Mouse (Mus musculus): ENCODE data around the gene Large1.
"Not testable (repeated sequence)": the region's sequence is repeated elsewhere in the genome, so short reads cannot be mapped to it uniquely, and the experiment has no call there.

Gene Large1

DNA sequence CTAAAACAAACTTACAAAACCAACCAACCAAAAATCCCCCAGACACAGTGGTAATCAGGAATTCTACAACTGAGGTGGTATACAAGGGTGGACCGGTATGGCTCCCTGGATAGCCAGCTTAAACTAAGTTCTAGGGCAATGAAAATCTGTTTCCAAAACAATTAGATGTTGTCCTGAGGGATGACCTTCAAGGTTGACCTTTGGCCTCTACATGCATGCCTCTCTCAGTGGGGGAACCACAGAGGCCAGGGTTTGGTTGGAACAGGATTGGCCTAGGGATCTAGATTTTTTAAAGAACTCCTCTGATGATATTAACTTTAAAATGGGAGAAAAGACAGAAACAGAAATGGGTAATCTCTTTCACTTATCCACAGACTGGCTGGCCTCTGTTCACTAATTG, 335.1 kb downstream of the Large1 start:
- in situ Hi-C loops (cut with MboI, MseI) = loop anchor here (25.0 kb wide), 1 partner anchor 606 kb away; the partner anchor contains the start of gene Eps15l1

DNA sequence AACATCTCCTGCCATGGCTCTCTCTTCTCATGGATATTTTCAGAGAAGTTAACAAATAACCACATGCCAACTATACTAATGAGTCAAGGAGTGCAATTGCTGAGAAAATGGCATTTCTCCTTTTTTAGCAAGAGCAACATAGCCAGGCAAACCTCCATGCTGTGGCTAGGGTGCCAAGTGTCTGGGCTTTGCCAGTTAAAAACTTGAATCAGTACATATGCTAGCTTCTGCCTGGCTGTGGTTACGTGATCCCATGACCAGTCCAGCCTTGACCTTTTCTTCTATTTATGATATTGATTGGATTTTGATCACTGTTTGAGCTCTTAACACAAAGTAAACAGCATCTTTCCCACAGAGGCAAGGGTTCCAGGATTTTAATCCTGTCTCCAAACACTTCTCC, 335.7 kb downstream of the Large1 start:
- in situ Hi-C loops (cut with MboI, MseI) = loop anchor here (25.0 kb wide), 1 partner anchor 605 kb away; the partner anchor contains the start of gene Eps15l1

DNA sequence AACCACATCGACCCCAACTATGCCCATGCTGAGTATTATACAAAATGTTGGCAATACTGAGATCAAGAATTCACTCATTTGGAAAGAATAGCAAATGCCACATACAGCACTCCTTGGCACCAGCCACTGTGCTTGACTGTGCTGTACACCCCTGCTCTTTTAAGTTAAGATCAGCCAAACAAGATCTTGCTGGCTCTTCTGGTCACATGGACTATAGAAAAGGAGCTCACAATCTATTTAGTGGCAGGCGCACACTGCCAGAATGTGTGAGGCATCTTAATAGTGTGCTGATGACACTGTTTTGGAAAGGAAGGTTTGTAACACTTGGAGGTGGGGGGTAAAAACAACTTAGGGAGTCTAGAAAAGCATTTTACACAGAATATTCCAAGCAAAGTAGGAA, 337.0 kb downstream of the Large1 start:
- in situ Hi-C loops (cut with MboI, MseI) = loop anchor here (25.0 kb wide), 1 partner anchor 604 kb away; the partner anchor contains the start of gene Eps15l1

DNA sequence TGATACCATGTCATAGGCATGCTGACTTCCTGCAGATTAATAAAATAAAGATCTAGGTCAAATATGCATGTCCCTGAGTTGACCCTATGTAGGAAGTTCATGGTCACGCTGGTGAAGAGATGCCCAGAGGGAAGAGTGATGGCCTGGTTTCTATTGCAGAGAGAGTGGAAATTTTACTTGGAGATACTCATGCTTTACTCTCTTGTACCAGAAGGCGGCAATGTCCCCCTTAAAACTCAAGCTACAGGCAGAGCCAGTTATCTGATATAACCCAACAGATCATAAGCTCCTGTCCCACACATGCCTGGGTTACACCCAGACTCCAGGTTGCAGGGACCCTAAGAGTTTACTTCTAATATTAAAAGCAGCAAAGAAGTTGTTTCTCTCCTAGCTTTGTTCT, 345.9 kb downstream of the Large1 start:
- in situ Hi-C loops (cut with MboI, MseI) = loop anchor here (25.0 kb wide), 1 partner anchor 595 kb away; the partner anchor contains the start of gene Eps15l1

DNA sequence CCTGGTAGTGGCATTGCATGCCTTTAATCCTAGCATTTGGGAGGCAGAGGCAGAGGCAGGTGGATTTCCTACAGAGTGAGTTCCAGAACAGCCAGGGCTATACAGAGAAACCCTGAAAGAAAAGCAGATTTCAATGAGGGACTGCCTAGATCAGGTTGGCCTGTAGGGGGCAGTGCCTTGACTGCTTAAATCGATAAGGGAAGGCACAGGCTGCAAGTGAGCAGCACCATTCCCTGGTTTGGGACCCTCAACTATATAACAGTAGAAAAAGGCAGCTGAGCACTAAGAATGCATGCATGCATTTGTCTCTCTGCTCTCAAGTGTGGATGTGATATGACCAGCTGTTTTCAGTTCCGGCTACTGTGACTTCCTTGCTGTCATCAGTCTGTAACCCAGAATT, 349.5 kb downstream of the Large1 start:
- in situ Hi-C loops (cut with MboI, MseI) = loop anchor here (25.0 kb wide), 1 partner anchor 592 kb away; the partner anchor contains the start of gene Eps15l1

DNA sequence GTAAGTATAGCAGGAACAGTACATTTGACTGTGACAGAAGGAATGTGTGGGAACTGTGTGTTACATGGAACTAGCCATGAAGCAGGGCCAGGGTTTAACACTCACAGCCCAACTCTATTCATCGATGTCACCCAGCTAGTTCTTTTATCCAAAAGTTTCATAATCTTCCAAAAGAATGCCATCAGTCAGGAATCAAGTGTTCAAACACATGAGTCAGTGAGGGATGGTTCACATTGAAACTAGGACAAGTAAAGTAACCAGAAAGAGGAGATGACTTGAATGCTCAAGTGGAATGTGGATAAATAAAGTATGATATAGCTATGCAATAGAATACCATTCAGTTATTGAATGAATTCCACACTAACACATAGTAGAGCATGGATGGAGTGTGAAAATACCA, 359.5 kb downstream of the Large1 start:
- in situ Hi-C loops (cut with MboI, MseI) = no loop called here

DNA sequence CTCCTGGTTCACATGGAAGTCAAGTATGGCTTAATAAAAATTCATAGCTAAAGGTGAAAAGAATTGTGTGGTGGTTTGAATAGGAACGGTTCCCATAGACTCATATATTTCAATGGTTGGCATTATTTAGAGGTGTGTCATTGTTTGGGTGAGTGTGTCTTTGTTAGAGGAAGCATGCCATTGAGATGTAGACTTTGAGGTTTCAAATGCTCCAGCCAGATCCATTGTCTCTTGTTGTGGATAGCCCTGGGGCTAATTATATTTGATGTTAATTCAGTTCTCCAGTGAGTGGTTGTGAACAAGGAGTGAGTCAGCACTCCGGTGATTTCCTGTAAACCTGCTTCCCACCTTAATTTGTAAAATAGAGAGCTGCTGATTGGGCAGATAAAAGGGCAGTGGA, 362.9 kb downstream of the Large1 start:
- in situ Hi-C loops (cut with MboI, MseI) = no loop called here

DNA sequence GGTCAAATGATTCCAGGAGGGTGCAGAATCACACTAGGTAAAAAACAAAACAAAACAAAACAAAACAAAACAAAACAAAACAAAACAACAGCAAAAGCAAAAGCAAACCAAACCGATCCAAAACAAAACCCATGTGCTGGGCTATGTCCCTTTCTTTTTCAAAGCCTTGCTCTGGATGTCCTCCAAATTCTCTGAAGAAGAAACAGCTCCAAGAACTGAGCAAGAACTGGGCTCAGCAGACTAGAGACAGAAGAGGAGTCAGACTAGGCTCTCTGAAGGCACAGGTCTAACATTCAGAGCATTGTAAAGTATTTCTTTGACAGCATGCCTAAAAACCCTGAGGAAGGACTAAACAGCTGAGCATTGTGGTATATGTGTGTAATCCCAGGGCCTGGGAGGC, 370.5 kb downstream of the Large1 start:
- in situ Hi-C loops (cut with MboI, MseI) = no loop called here

DNA sequence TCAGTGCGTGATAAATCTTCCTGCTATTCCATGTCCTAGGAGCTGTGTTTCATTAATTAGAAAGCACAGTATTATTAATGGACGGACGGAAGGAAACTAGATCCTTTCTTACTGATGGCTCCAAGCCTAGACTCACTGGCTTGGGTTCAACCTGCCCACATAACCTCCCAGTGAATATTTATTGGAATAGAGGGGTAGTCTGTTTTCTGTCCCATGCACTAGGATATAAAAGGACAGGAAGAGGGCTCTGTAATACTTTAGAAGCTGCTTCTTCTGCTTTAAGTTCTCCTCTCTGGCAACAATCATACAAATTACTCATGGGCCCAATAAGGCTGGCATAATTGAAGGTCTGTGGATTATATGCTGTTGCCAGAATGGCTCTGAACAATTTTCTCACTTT, 398.3 kb downstream of the Large1 start:
- in situ Hi-C loops (cut with MboI, MseI) = loop anchor here (25.0 kb wide), 1 partner anchor 1982 kb away; no protein-coding TSS in a partner anchor

DNA sequence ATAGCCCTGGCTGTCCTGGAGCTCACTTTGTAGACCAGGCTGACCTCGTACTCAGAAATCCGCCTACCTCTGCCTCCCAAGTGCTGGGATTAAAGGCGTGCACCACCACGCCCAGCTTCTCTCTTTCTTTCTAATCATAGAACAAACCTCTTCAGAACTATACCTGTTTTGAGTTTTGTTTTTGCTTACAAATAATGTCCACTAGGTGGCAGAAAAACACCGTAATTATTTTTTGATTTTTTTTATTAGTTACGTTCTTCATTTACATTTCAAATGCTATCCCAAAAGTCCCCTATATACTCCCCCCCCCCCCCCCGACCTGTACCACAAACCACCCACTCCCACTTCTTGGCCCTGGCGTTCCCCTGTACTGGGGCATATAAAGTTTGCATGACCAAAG, 411.9 kb downstream of the Large1 start:
- in situ Hi-C loops (cut with MboI, MseI) = not testable (repeated sequence)

DNA sequence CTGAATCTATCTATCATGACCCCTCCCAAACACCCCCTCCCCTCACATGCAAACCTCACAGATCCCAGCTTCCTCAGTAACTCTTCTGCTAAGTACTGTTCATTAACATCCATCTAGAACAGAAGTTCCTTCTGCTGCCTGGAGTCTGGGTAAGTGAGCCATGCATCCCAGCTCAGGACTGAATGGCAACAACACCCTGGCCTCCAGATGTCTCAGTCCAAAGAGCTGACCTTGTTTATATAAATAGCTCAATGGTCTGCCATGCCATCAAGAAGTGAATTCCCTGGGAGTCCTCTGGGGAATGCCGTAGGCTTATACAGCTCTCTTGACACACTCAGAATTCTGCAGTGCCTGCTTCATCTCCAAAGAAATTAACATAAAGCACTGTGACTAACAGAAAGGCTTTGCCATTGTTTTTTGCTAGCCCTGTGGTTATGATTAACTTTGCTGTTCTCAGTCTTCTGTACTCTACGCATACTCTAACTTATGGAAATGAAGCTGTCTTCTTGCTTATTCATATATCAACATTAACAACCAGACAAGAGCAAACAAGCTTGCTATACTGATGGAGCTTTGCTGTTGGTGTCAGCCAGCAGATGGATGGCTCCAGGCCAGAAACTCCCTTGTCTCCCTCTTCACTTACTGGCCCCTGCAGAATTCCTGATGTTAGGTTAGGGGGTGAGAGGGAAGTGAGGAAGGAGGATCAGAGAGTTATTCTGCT, 434.0 kb downstream of the Large1 start:
- in situ Hi-C loops (cut with MboI, MseI) = no loop called here

DNA sequence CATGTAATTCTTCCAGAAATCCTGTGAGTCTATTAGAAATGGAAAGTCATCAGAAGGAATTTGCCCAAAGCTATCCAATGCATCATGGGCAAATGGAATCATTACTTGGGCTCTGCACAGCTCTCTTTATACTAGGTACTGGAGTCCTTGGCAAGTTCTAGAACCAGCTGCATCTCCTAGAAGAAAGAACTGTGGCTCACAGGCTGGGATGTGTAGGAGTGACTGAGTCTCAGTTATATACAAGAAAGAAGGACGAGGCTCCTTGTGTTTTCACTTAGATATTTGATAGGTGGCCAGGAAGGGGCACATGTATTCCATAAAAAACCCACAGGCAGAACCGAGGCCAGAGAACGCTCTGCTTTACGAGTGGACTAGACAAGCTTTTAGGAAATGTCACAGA, 447.8 kb downstream of the Large1 start:
- in situ Hi-C loops (cut with MboI, MseI) = loop anchor here (10.0 kb wide), 1 partner anchor 51 kb away; no protein-coding TSS in a partner anchor

DNA sequence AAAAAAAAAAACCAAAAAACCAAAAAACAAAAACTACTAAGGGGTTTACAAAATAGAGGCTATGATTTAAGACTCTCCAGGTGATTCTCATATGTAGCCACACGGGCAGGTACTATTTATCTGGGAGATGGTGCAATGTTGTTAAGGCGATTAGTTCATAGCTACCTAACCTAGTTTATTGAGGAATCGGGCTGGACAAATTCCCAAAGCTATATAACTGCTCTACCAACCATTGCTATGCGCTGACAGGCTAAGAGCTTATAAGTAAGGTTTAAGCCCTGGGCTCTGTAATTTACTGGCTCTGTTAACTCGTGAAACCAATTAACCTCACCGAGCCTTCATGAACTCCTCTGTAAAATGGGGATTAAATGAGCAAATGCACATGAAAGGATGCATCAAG, 451.7 kb downstream of the Large1 start:
- in situ Hi-C loops (cut with MboI, MseI) = loop anchor here (10.0 kb wide), 1 partner anchor 47 kb away; no protein-coding TSS in a partner anchor

DNA sequence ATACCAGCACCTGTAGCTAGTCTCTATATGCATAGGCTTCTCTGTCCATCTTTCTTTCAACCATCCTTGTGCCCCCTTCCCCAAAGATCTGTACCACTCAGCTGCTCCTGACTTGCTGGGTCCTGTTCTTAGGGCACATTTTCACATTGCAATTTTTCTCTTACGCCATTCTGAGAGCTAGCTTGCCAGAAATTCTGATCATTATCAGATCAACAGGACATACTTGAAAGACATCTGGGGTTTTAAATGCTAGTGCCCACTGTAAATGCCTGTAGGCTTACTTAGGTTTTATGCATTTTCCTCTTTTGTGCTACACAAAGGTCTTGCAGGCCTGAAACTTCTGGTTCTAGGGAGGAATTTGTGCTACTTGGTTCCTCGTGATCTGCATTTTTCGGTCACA, 454.0 kb downstream of the Large1 start:
- in situ Hi-C loops (cut with MboI, MseI) = no loop called here

DNA sequence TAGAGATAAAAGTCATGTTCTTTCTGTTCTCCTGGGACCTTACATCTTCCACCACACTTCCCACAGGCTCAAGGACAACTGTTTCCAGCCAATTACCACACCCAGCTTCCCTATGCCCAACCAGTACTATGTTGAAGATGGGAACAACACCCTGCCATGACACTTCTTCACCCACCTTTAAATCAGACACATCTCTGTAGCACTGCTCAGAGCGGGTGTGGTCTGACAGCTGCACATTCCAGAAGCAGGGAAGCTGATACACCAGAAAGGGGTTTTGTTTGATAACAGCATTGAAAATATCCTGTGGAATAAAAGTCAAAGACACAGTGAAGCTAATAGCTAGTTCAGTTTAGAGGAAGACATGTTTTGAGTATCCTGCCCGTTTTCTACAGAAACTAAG, 470.3 kb downstream of the Large1 start:
- in situ Hi-C loops (cut with MboI, MseI) = no loop called here

DNA sequence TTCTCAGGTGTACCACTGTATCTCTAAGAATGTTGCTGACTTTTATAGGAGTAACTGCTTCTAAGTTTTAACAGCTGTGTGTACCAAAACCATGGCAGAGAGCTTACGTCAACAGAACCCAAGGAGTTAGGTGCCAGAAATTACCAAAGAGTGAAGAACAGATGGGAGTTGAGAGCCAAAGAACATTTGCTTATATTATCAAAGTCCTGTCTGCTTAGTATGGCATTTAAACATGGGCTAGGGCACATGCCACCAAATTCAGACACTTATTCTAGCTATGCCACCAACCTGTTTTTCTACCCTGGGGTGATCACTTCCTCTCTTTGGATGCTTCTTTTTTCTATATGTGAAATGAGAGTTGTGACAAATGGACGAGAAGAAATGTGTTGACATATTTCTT, 479.9 kb downstream of the Large1 start:
- in situ Hi-C loops (cut with MboI, MseI) = no loop called here

DNA sequence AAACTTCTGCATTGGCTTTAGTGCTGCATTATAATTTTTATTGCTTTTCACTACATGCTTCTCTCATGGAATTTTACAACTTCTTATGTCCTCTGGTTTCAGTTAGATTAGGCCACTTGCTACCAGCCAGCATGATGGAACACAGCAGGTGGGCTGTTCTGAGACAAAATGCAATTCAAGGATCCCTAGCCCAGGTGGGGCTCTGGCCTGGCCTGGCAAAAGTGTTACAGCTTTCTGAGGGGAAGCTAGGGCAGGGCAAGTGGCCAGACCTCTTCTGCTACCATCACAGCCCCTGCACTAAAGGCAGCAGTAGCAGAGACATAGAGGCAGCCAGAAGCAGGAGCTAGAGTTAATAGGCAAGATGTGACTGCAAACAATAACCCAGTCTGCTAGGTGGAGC, 506.5 kb downstream of the Large1 start:
- in situ Hi-C loops (cut with MboI, MseI) = no loop called here

DNA sequence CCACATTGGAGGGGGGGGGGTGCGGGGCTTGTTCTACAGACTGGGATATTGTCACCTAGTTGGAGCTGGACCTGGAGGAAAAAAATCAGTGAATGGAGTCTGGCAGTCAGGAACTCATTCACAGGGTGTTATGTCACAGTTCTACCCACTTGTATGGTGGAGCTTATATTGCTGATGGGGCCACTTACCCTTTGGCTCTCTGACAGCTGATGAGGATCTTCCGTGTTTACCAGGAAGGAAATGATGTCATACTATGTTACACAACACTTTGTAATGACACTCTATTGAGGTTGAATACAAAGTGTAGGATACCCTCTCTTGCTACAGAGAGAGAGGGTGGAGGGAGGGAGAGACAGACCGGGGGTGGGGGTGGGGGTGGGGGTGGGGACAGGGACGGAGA, 517.5 kb downstream of the Large1 start:
- in situ Hi-C loops (cut with MboI, MseI) = no loop called here

DNA sequence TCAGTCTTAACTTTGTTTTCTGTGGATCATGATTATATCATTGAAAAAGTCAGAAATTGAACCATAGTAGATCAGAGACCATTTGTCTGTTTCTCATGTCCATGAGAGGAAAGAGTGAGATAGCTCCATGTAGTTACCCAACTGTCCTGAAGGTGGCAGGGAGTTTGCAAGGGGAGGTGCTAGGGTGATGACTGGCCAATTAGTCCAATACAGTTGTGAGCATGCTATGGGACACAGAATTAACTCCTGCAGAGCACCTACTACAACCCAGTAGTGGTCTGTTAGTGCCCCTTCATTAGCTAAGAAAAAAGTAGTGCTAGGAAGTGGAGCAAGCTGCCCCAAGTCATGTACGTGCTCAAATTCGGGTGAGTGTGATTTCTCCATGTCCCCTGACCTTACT, 520.2 kb downstream of the Large1 start:
- in situ Hi-C loops (cut with MboI, MseI) = no loop called here

DNA sequence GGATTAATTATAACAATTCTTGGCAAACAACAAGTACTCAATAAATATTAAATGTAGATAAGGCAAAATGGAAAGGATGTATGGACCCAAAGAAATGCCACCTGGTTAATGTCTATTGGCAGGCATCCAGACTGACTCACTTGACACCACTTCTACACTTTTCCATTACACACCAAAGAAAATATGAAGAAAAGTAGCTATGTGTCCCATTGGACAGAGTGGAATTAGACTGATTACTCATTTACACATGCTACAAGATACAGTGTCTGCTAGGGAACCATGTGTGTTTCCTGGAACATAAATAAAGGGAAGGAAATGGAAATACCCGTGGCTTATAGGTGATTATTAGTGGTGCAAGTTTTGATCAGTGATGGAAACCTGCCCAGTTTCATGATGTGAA, 521.0 kb downstream of the Large1 start:
- in situ Hi-C loops (cut with MboI, MseI) = no loop called here

DNA sequence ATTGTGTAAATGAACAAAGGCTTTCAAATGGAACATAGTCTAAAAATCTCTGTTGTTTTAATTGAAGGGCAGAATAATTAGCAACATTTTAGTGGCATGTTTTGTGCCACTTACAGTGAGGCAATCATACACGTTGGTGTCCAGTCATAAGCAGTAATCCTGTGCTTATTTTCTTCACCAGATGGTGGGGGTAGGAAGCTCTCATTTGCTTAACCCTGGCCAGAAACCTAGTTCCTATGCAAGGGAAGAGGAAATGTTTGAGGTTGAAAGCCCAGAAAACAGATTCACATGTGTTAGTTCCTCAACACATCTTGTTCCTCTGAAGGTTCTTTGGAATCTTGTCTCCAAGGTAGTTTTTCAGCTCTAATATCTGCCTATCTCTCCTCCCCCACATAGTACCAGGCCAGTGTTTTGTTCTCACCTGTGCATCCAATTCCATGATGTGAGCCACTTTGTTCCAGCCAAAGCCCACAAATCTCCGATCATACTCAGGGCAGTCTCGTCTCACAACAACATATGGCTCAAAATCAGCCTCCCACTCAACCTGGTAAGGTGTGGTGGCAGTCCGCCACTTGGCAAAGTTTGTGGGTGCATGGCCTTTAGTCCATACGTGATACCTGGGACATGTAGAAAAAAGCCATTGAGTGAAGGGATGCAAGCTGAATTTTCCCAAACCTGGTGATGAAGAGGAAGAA, 535.5 kb downstream of the Large1 start:
- in situ Hi-C loops (cut with MboI, MseI) = no loop called here

DNA sequence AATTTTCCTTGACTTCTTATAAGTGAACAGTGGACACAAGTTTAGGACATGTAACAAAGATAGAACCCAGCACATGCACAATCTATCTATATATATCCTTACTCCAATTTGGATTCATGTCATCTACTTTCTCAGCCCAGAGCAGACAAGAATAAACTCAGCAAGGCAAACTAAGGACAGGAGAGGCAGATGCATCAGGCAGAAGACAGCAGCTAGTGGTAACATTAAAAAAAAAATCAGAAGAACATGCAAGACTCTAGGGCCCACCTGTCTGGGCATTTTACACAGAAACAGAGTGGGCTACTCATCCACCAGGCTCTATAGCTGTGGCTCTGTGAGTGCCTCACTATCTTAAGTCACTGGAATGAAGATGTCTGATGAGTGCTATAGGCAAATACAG, 536.7 kb downstream of the Large1 start:
- in situ Hi-C loops (cut with MboI, MseI) = no loop called here

DNA sequence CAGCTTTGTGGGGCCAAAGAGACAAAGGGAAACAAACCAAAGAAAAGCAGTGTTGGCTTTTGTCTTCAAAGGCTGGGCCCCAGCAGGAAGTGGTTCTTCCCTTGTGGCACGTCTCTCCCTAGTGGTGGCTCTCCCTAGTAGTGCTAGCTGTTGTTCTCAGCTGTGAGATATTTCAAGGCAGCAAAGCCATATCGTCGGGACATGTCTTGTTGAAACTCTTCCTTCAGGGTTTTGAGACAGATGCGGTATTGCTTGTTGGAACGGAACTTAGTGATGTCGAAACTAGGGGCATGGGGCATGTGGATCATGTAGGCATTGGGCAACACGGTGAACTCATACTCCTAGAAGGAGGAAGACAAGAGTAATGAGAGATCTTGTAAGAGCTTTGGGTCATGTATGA, 537.7 kb downstream of the Large1 start:
- in situ Hi-C loops (cut with MboI, MseI) = no loop called here
